Comparison of ENCODE assay signal across 8 mouse cellular contexts in the genomic region with DNA sequence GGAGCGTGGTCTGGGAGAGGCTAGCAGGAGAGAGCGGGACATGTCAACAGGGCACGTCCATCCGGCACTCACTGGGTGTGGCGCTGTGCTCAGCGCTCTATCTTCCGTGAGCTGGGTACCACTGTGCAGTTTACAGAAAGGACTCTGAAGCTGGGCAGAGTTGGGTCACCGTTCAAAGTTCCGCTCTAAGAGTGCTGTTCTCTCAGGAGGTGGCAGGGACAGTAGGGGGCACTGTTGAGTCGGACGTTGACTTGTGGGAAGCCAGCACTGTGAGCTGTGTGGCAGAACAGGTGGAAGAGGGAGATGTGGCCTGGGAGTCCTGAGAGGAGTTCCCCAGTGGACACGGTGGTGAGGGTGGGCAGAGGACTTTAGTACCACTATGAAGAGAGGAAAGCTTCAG.
DNase-seq lines count a peak whose midpoint lies in the region.

No protein-coding gene starts in this region.

- DNase-seq in R1 (ENCODE audit: low read depth, low spot score) = peak; percentile 76
- peak; percentile 87 for DNase-seq in cerebellum, adult 9-10 months
- peak; percentile 85 to 88 for DNase-seq in frontal cortex, postnatal 36 days (ENCODE audit: low spot score in 2 of 2)
- DNase-seq in hindlimb bud, embryonic 11.5 days (ENCODE audit: extremely low spot score, low read depth, low spot score) = peak; percentile 53
- DNase-seq in left cerebral cortex, adult 8-10 months (ENCODE audit: low spot score in 2 of 2) = peak; percentile 52 to 80
- peak; percentile 80 for DNase-seq in mesoderm, embryonic 11.5 days (ENCODE audit: low read depth, low spot score)
- DNase-seq in right cerebral cortex, postnatal 36 days (ENCODE audit: low spot score in 2 of 2) = peak; percentile 57 to 72
- DNase-seq in urinary bladder, postnatal 4 days (ENCODE audit: low spot score in 2 of 2) = peak; percentile 60 to 87

Comparison
In these comparisons a context has a peak if more than half of its experiments do, and no peak if none do; other contexts are left out.
1. Peak in every context shown above with its lines: DNase-seq.